Mouse (Mus musculus) urinary bladder, postnatal 14 days (tissue): ENCODE measurements around the gene Cse1l.

ENCODE experiments used
- DNase-seq: peaks from one replicate; pipeline ENCODE4 v3.0.0; 2021; ENCODE audit warnings: low spot score

Cse1l gene

DNA sequence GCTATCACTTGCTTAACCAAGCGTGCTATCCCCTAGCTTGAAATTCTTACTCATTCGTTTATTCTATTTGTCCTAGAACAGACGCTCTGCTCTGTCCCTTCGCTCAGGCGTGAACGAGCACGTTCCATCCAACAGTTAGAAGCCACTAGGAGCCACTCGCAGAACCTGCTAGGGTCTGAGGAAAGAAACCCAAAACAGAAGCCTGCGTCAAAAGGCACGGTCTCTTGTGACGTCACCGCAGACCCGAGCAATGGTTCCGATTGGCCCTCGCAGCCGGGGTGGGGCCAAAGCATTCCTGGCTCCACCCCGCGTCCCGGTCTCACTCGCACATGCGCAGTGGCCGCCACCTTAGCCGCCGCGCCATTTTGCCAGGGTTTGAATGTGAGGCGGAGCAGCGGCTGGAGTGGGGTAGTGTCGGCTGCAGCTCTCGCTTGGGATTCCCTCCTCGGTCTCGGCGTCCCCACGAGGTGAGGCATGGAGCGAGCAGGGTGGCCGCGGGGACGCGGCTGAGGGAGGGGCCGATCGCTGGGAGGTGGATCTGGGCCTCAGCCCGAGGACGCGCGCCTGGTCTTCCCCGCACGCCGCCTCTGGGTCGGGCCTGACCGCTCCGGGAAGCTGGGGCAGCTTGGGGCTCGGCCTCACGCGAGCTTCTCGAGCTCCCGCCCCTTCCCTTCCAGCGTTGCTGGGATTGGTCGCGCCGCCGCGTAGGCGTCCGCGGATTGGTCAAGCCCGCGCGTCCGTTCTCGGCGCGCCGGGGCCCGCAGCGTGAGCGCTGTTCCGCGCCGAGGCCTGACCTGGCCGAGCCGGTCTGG lies at the start of gene Cse1l:
TSS of gene Cse1l (plus strand) at position 330 of the 812 bp plus-strand sequence.
- DNase-seq = peak; percentile 98

DNA sequence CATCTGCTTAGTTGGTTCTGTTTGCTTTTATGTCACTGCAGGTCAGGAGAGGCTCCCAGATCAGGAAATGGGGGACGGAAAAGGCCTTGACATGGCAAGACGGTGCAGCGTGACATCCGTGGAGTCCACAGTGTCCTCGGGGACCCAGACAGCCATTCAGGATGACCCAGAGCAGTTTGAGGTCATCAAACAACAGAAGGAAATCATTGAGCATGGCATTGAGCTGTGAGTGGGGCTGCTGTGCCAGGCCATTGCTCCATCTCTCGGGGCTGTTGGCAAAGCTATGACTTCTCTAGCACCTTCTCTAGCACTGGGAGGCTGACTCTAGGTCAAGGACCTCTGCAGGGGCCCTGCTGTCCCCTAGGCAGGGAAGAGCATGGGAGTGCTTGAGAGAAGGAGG lies 49.5 kb upstream of the Cse1l start:
- DNase-seq = no peak

DNA sequence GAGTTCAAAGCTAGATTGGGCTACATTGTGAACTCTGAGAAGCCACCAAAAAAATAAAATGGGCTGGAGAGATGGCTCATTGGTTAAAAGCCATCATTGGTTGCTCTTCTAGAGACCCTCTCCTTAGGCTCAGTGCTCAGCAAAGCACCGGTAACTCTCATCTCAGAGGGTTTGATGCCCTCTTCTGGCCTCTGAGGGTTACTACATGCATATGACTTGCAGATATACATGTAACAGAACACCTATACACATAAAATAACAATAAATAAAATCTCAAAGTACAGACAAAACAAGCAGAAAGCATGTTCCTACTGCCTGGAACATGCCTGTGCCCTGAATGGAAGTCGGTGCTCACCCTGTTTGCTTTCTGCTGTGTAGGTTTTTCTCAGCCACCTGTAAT lies 48.7 kb upstream of the Cse1l start:
- no peak for DNase-seq

DNA sequence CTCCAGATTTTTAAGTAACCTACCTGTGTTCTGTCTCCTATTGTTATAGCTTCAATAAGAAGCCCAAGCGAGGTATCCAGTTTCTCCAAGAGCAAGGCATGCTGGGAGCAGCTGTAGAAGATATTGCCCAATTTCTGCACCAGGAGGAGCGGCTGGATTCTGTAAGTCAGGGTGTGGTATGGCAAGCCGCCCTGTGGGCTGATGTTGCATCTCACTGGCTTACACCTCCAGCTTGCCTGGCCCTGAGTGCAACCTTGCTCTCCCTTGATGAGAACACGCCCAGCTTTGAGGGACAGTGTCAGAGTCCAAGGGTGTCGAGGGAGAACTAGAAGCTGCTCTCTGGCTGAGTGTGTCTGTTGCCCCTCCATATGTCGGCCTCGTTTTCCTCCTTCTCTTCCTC lies 46.6 kb upstream of the Cse1l start:
- peak; percentile 14 for DNase-seq

DNA sequence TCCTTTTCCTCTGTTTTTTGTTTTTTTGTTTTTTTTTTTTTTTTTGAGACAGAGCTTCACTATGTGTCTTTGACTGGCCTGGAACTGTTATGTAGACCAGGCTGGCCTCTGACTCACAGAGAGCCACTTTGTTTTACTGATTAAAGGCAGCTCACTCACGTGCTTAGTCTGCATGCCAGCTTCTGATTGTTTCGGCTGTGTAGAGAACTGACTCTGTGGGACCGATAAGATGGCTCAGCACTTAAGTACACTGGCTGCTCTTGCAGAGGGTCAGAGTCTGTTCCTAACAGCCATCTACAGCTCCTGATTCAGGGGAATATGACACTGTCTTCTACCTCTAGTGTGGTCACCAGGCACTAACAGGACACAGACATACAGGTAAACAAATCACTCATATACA lies 43.3 kb upstream of the Cse1l start:
- no peak for DNase-seq

DNA sequence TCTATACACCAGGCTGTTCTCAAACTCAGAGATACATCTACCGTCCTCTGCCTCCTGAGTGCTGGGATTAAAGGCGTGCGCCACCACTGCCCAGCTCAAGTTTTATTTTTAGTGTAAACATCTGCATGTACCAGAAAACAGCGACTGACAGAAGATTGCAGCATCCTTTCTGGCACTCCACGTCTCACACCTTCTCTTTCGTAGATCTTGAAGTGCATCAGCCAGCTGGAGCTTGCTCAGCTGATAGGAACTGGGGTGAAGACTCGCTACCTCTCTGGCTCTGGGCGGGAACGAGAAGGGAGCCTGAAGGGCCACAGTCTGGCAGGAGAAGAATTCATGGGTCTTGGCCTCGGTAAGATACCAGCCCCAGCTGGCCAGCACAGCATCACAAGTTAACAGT lies 40.4 kb upstream of the Cse1l start:
- no peak for DNase-seq

DNA sequence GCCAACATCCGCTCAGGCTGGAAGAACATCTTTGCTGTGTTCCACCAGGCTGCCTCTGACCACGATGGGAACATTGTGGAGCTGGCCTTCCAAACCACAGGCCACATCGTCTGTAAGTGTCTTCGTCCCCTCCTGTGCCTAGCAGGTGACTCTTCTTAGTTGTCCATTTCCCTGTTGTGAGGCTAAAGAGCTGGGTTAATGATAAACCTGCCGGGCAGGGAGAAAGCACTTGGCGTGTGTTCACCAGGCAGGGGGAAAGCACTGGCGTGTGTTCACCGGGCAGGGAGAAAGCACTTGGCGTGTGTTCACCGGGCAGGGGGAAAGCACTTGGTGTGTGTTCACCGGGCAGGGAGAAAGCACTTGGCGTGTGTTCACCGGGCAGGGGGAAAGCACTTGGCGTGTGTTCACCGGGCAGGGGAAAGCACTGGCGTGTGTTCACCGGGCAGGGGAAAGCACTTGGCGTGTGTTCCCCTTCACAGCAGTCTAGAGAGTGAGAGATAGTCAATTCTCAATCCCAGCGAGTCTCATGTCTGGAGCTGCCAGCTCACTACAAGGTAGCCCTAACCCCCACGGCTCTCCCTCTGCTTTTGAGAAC lies 35.5 kb upstream of the Cse1l start:
- DNase-seq = no peak

DNA sequence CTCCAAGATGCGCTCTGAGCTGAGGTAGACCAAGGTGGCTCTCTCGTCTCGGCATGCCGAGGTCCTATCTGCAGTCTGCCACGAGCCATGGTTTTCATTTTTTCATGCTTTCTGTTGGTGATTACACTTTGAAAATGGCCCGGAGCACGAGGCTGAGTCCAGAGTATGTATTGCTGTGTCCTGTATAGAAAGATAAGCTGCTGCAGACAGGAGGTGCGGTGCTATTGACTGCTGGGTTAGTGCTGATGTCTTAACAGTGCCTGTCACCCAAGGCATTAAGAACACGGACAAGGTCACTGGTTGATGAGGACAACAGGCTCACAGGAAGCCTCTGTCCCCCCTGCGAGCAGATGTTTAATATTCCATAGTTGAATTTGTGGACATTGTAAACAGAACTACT lies 34.9 kb upstream of the Cse1l start:
- DNase-seq = no peak

DNA sequence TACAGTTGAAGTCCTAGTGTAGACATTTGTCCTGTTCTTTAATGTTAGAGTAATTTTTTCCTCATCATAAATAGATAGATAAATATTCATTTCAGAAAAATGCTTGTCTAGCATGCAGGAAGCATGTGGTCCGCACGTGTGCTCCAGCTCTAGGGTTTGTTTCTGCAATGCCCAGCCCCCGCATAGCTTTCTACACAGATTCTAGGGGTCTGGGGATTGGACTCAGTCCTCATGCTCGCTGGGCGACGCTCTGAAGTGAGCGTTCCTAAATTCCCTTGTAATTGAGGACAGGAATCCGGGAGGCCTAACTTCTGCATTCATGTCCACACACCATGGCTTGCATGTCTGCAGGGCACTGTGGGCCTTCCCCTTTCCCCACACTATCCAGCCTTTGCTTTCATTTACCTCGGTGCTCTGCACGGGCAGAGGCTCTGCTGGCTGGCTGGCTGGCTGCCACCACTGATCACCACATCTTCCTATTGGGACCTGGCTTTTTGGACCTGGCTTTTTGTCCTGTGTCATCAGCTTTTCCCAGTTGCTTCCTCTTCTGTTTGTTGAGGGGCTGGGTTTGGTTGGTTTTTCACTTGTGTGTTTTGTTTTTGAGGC lies 31.1 kb upstream of the Cse1l start:
- DNase-seq = no peak

DNA sequence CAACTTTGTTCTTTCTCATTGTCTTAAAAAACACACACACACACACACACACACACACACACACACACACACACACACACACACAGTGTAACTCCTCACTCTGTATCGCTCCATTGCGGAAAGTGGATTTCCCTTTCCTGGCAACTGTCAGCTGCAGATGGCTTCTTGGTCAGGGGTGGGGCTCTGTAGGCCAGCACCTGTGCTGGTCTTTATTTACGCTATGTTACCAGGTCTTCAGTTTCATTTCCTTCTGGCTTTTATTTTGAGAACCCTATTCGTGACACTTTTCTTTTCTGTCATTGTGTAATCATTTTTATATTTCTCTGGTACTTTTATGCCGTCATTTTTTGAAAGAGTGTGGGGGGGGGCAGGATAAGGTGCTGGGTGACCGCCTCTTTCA lies 30.3 kb upstream of the Cse1l start:
- no peak for DNase-seq

DNA sequence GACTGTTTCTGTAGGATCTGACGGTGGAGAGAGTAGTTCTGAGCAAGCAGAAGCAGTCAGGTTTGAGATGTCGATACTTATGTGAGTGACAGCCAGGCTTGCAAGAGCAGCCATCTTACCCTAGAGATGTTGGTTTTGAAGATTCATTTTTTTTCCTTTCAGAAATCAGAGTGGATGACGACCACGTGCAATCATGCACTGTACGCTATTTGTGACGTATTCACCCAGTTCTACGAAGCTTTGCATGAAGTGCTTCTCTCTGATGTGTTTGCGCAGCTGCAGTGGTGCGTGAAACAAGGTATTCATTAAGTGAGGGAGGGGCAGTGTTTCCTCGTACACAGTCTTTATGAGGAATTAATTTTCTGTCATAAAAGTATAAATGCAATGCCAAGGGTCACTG lies 29.5 kb upstream of the Cse1l start:
- no peak for DNase-seq

DNA sequence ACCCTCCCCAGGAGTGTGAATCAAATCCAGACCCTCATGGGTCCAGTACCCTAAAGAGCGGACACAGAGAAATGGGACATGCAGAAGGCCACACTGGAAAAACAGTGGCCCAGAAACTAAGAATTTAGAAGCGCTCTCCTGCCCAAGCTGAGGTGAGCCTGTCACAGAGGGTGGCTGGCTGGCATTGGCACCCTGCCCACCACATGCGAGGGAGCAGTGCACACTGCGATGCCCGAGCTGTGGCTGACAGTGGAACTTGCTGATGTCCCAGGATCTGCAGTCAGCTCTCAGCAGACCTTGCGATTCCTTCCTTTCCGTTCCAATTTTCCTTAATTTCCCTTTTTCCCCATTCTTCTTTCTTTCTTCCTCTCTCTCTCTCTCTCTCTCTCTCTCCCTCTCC lies 20.8 kb upstream of the Cse1l start:
- DNase-seq = no peak

DNA sequence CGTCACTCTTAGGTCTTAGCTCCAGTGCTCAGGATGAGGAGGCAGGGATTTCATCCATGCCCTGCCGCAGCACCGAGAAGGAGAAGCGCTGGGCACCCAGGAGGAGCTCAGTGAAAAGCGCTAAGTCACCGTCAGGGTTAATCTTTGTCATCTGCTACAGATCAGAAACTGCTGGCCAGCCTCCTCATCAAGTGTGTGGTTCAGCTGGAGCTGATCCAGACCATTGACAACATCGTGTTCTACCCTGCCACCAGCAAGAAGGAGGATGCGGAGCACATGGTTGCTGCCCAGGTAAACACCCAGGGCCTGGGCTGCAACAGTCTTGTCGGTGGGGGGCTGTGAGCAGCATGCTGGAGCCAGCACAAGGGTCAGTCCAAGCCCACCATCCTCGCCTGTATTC lies 20.2 kb upstream of the Cse1l start:
- no peak for DNase-seq

DNA sequence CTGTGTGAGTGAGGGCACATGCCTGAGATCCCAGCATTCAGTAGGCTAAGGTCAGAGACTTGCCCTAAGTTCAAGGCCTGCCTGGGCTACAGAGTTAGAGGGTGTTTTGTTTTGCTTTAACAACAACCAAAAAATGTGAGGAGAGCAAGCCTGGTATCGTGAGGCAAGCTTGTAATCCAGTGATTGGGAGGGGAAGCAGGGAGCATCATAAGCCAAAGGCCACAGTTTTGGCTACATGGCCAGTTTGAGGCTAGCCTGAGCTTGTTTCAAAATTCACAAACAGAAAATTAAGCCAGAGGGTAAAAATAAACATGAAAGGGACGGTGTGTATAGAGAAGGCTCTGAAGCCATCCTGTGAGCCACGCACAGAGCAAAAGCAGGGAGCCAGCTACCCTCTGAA lies 19.6 kb upstream of the Cse1l start:
- no peak for DNase-seq

DNA sequence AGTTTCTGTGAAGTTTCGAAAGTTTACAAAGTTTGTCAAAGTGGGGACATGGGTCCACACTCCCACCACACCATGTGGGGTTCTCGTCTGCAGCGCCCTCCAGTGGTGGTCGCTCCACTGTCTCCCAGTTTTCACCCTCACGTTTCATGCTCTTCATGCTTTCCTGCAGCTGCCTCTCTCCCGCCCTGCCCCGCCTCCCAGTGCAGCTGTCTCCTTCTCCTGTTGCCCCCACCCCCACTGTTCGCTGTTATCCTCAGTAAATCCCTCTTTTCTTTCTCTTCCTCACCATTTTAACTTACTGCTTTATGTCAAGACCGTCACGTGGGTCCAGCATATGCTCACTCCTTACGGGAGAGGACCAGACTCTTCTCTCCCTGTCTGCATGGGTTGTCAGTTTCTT lies 18.0 kb upstream of the Cse1l start:
- DNase-seq = no peak

DNA sequence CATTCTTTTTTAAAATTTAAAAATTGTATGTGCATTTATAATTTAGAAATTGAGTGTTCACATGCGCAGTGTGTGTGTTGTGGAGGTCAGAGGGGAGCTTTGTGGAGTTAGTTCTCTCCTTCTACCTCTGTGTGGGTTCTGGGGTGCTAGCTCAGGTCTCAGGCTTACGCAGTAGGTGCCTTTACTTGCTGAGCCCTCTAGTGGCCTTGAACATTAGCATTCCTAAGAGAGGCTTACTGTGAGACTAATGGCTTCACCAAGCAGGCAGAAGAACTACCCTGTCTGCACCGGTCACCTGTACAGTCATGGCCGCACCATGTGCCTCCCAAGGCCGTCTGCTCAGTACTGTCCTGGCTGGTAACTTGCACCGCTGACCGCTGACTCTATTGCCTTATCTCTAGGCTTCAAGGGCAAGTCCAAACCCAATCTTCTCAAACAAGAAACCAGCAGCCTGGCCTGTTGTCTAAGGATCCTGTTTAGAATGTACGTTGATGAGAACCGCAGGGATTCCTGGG lies 14.4 kb upstream of the Cse1l start:
- DNase-seq = no peak

DNA sequence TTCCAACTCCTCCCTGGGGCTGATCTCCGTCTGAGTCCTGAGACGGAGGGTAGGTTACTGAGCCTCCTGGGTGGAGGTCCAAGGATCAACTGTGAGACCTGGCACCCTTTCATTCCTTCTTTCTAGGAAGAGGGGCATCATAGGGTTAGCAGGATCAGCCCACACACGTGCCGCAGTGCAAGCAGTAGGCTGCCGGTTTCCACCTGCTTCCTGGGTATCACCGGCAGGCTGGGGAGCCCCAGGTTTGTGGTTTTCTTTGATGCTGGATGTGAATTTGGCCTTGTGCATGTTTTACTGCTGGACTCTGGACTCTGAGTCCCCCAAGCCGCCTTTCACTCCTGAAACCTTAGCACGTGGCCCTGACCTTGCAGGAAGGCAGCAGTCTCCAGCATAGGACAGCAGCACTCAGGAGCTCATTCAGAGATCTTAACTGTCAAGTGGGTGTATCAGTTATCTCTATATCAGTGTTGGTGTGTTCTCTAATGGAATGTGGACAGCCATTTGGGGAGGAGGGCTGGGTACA lies 13.6 kb upstream of the Cse1l start:
- no peak for DNase-seq

DNA sequence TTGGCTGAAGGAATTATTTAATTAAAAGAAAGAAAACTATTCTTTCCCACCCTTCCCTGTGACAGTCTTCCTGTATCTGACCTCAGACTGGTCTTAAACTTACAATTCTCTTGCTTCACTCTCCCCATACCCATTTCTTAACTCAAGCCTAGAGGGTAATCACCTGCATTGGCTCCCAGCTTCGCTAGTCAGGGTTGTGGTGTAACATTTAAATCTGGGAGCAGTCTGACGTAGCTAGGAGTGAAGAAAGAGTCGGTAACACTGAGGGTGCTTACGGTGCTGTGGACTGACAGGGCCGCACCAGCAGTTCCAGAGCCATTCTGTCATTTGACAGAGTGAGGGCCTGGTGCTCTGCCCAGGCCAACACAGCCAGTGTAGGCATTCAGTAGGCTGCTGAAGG lies 12.8 kb upstream of the Cse1l start:
- DNase-seq = no peak

DNA sequence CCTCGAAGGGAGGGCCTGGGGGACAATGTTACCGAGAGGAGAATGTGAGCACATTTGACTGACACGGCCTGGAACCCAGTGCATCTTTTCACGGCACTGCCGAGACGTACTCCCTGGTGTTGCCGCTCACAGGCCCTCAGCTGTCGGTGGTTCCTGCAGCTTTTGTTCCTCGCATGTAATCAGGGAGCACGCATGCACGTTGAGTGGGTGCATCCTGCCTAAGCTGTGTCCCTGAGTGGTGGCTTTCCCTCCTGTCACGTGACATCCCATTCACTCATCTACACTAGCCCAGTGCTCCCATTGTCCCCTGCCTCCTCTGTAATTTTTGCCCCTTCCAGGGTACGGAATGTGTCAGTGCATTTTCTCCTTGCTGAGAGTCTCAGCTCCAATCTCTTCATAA lies 9.5 kb upstream of the Cse1l start:
- no peak for DNase-seq

DNA sequence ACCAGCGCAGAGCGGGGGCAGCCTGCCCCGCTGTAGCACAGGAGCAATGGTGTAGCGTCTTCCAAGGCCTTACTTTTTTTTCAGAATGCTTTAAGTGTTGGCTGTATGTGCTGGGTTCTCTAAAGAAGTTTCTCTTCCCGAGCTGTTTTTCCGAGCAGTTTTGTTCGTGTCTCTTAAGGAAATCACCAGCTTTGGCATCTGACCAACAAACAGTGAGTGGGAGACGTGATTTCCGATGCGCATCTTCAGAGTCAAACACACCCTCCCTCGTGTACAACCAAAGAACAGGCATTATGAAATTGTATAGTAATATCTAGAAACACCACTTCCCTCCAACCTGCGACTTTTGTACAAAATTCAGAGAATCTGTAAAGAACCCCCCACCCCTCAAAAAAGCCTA lies 8.9 kb upstream of the Cse1l start:
- no peak for DNase-seq

DNA sequence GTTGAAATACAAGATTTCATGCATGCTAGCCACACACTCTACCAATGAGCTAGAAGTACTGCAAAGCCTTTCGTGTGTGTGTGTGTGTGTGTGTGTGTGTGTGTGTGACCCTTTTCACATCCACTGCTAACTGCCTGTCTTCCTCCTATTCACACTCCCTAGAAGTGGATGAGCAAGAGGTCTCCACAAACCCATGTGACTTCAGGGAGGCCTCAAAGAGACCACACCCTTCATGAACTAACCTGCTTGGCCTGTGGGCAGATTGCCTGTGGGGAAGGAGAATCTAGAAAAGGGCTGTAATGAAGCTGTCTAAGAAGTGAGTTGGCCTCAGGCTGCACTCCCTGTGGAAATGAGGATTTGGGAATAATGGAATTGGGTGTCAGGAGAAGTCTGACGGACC lies 6.7 kb upstream of the Cse1l start:
- DNase-seq = no peak

DNA sequence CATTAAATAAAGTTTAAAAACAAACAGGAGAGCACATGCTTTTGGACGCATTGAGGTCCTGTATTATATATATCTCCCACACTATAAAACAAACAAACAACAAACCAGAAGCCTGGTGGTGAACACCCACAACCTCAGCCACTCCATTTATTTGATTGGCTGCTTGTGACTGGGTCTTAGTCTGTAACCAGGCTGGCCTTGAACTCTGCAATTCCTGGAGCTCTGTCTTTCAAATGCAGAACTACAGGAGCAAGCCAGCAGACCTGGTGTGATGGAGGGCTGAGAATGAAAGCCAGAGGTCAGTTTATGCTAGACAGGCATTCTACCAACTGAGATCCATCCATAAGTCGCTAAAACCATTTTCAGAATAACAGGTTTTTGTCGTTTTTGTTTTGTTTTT lies 6.1 kb upstream of the Cse1l start:
- DNase-seq = no peak

DNA sequence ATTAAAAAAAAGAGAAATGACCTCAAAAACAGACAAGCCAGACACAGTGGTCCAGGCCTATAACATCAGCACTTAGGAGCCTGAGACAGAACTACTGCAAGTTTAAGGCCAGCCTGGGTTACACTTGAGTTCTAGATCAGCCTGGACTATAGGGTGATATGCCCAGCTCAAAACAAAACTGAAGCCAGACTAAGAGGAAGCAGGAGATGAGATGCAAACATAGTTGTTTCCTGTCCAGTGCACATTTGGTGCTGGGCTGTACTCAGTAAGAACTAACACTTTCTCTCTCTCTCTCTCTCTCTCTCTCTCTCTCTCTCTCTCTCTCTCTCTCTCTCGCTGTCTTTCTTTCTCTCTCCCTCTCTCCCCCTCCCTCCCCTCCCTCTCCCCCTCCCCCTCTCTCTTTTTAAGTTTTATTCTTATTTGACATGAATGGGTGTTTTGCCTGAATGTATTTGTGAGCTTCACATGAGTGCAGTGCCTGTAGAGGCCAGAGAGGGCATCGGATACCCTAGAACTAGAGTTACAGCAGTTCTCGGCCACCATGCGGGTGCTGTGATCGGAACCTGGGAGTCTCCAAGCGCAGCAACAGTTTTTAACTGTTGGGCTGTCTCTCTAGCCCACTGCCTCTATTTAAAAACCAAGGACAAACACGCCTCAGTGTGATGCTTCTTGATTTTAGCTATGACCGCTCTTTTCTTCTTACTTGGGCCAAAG lies 4.9 kb upstream of the Cse1l start:
- no peak for DNase-seq
